Mouse (Mus musculus) Muller cell, postnatal 12 days (primary cell): ENCODE measurements around the gene Efl1.

Source experiments
- DNase-seq: peaks from one replicate; pipeline ENCODE4 v3.0.0-alpha.2; 2015; ENCODE audit errors: inconsistent ontology term

Gene Efl1

GRCm38 (mm10) chr7:82648353-82649080, at the start of gene Efl1, which contains the start of gene Saxo2:
TSS of gene Efl1 (plus strand) at chr7:82648614.
TSS of gene Saxo2 (minus strand) at chr7:82648528.
- peak; percentile 96 for DNase-seq

- no peak for DNase-seq
Measured at GRCm38 (mm10) chr7:82602008-82602407, 46.4 kb upstream of the Efl1 start.

- no peak for DNase-seq
Measured at GRCm38 (mm10) chr7:82605425-82605824, 43.0 kb upstream of the Efl1 start.

DNA sequence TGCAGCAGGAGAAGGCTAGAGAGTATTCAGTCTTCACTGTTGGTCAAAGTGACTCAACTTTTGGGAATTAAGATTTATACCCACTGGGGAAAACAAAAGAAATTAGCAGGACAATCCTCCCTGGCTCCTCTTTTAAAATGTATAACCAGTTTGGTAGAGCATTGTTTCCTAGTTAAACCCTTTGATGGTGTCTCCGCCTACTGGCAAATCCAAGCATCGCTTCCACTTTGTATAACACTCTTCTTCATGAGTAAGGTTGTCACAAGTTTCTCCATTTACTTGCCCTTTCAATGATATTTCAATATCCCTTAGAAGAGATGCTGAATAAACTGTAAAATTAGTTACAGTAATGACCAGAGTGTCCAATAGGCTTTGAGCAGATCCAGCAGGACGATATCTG, 38.8 kb upstream of the Efl1 start:
- DNase-seq: peak; percentile 7

DNA sequence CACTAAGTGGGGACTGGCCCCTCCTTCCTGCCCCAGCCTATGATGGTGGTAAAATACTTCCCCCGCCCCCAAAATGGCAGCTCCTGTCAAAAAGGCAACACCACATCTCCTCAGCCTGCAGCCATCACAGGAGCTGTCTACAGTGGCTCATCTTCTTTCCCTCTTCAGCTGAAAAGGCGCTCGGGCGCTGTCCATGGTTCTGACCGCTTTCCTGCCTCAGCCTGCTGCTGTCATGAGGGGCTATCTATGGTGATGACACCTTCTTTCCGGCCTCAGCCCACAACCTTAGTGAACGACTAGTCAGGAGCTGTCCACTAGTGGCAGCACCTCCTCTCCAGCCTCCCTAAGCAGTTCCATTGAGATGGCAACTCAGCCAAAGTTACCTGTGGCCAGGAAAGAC, 23.1 kb upstream of the Efl1 start:
- DNase-seq: peak; percentile 59

DNA sequence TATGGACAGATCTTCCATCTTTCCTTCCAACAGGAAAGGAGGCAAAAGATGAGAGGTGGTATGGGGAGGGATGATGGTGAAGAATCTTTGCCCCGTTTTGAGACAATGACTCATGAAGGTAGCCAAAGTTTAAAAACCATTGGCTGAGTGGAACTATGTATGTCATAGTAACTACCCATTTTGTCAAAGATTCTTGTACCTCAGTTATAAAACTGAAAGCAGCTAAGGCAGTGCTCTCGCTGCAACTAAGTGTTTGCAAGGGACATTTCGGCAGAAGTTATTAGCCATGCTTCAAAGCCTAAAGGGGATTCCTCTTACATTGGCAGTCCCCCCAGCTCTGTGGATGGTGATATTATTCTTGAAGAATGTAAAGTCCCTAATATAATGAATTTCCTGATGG, 1.2 kb upstream of the Efl1 start:
- no peak for DNase-seq

DNA sequence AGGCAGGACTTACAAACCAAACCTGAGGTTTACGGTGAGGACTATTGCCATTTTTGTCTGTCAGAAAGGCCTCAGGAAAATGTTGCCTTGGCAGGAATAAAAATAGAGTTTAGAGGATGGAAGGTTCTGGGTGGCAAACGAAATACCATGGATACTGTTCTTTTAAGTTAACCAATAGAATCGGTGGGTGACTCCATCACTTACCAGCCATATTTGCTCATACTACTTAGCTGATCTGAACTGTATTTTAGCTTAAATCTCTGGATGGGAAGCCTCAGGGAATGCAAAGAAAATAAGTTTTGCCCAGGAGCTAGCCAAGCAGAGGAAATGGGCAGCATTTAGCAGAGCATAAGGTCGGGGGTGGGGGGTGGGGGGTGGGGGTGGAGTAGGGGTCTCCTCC, 505 bp upstream of the Efl1 start:
- peak; percentile 0 for DNase-seq

DNA sequence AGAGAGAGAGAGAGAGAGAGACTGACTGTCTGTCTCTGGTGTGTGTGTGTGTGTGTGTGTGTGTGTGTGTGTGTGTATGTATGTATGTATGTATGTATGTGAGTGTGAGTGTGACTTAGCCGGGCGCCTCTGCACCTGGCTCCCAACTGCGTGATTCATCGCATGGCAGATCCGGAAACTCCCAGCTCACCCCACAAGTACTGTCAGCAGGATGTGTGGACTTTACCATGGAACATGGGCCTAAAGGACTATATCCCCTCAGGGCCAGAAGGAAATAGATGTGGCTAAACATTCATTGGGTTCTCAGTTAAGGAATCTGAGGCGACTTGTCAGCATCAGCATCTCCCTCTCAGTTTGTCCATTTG, 649 bp downstream of the Efl1 start:
- DNase-seq: no peak

- peak; percentile 69 for DNase-seq
Measured at GRCm38 (mm10) chr7:82664604-82665003, 16.2 kb downstream of the Efl1 start.

- DNase-seq: no peak
Measured at GRCm38 (mm10) chr7:82676001-82676400, 27.6 kb downstream of the Efl1 start.

- no peak for DNase-seq
Measured at GRCm38 (mm10) chr7:82676834-82677233, 28.4 kb downstream of the Efl1 start.

DNA sequence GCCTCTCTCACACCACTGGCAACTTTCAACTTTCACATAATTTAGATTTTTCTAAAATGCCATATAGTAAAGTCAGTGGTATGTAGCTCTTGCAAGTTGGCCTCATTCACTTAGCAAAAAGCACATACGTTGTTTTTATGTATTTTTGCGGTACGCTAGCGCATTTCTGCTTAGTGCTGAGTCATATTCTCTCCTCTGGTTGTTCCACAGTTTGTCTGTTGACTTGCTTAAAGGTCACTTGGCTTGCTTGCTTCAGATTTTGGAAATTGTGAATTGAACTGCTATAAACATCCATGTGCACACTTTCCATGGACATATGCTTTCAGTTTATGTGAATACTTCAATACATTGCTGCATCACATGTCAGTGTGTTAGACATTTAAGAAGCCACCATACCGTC, 31.5 kb downstream of the Efl1 start:
- DNase-seq: no peak

DNA sequence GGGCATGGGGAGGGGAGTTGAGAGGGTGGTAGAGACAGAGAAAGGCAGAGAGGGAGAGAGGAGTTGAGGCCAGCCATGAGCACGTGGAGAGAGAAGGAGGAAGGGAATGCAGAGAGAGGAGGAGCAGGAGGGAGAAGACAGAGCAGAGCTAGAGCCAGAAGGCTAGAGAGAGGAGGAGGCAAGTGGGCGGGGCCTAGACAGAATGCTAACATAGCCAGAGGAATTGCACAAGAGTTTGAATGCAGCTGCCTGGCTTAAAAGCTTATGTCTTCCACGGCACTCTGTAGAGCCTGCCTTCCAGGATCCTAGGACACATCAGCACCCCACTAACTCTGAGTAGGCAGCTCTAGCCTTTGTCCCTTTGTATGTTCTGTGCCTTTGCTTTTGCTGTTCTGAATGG, 40.3 kb downstream of the Efl1 start:
- peak; percentile 58 for DNase-seq

DNA sequence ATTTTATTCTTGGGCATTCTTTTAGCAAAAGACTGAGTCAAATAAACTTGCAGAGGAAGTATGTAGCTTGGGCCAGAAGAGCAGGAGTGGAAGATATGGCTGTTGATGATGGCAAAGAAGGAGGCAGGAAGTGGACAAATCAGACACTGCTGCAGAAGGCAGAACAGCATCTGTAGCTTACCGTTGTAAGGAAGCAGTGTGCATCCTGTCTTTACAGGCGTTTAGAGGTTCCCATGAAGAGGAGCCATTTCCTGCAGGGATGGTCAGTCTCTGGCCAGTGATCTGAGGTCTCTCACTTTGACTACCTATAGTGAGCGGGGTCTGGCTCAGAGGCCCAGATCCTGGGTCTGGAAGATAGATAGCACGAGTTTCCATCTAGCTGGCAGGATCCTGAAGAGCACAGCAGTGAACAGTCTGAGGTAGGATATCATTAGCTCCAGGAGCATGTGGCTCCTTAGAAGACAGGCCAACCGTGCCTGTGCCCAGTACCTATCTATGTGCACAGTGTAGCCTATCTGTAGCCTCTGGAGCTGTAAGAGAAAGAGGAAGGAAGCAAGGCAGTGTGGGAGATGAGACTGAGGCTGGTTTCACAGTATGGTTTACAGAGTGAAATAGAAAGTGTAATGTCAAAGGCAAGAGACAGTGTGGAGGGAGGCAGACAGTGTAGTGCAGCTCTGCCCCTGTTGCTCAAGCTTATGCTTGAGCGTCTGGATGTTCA, 42.8 kb downstream of the Efl1 start:
- no peak for DNase-seq

GRCm38 (mm10) chr7:82697668-82698067, 49.3 kb downstream of the Efl1 start:
- no peak for DNase-seq

GRCm38 (mm10) chr7:82698968-82699367, 50.6 kb downstream of the Efl1 start:
- no peak for DNase-seq

- DNase-seq: no peak
Measured at GRCm38 (mm10) chr7:82702384-82703343, 54.2 kb downstream of the Efl1 start.

- no peak for DNase-seq
Measured at GRCm38 (mm10) chr7:82709172-82709571, 60.8 kb downstream of the Efl1 start.

GRCm38 (mm10) chr7:82715210-82715911, 66.9 kb downstream of the Efl1 start:
- DNase-seq: no peak

DNA sequence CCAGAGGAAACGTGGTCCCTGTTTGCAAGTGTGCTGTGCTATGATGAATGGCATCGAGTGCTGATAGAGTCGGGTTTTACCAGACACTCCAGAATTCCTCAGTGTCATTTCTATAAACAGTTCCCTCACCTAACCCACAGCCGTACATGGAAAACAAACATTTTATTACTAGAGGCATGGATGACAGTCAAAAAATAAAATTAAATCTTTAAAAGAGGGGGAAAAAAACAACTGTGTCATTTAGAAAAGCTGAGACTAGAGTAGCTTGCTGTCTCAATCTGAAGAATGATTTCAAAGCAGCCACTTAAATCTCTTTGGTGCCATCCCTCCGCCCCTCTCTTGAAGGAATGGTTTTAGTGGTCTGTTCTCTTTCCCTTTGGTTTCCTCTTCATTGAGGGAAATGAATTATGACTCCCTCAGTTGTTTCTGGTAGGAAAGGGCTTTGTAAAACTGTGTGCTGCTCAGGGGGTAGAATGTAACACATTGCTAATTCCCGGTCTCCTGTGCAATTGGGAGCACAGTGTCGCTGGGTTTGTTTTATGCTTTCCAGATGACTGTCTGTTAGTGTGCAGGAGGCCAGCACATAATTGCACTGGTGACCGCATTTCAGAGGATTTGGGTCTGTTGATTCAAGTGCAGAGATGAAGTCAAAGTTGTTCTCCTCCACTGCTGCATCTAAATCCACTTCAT, 67.6 kb downstream of the Efl1 start:
- DNase-seq: peak; percentile 31

GRCm38 (mm10) chr7:82719285-82719684, 70.9 kb downstream of the Efl1 start:
- no peak for DNase-seq
